Mouse (Mus musculus): ENCODE data around the gene Triml2.

DNA sequence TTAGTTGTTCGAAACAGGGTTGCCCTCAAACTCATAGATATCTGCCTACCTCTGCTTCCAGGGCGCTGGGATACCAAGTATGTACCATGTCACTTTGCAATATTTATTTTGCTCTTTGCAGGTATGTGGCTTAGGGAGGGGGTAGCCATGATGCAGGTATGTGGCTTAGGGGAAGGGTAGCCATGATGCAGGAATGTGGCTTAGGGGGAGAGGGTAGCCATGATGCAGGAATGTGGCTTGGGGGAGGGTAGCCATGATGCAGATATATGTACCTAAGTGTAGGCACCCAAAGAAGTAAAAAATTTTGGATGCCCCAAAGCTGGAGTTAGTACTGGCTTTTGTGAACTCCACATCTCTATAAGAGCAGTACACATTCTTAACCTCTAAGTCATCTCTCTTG, 1.9 kb downstream of the Triml2 start:
- TF ChIP-seq CTCF (IDR thresholded peaks at IDR 0.05; ENCODE audit: insufficient read depth, low read depth, low read length) (no peak), POLR2A (IDR thresholded peaks at IDR 0.05; ENCODE audit: insufficient read depth, low read depth, low read length) (no peak)
